Mouse (Mus musculus): ENCODE measurements around the gene Prr29.
"Not testable (repeated sequence)": the region's sequence is repeated elsewhere in the genome, so short reads cannot be mapped to it uniquely, and the experiment has no call there.

The Prr29 gene

DNA sequence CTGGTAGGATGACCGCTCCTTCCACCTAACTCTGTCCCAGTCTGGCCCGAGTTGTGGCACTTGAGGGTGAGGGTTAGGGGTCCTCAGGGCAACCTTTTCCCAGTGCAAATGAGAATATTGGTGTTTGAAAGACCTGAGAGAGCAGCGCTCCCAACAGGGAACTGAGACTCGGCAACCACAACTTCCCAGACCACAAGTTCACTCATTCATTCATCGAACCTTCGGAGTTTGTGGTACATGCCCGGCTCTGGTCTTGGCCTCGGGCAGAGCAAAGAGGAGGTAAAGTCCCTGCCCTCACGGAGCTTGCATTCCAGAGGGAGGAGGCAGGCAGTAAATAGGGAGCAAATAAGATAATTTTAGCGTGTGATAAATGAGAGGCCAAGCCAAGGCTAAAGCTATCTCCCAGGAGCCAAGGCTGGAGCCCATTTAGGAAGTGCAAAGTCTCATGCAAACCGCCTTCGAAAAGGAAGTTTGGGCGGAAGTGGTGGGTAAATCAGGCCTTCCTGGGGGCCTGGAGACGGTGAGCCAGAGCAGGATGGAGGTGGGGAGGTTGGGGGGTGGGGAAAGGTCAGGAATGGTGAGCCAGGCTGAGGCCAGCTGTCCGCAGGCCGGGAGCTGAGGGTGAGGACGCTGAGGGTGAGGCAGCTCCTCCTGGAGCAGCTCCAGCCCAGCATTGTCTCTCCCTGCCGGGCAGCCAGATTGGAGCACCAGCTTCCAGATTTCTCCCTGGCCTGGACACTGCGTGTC, 9.7 kb upstream of the Prr29 start:
- DNase-seq: no peak

DNA sequence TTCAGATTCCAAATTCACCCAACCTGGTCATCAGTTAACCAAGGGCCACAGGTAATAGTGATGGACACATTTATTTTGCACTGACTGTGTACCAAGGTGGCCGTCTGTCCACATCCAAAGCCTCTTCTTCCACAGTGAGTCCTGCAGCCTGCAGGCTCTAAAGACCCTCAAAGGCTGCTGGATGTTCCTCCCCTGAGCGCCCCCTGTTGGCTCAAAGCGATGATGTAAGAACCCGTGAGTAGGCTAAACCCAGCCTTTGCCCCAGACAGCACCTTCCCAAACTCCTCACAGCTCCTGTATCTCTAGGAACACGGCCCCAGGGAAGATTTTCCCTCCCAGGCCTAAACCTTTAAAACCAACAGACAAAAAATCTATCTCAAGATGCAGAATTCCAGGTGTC, 5.9 kb upstream of the Prr29 start:
- DNase-seq: no peak

DNA sequence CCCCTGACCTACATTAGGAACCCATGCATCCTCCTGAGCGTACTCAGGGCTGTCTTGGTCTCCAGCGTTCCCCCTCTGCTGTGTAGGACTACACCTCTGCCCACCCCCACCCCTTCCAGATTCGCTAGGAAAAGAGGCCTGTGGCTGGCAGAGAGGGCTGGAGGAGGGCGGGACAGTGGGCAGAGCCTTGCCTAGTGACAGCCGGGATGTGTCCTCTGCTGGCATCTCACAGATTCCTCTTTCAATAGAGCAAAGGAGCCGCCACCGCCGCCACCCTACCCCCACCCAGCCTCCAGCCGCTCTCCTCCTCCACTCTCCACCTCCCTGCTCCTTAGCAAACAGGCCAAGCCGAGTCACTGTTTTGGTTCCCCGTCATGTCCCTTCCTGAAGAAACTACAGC, 560 bp upstream of the Prr29 start:
- DNase-seq: no peak

DNA sequence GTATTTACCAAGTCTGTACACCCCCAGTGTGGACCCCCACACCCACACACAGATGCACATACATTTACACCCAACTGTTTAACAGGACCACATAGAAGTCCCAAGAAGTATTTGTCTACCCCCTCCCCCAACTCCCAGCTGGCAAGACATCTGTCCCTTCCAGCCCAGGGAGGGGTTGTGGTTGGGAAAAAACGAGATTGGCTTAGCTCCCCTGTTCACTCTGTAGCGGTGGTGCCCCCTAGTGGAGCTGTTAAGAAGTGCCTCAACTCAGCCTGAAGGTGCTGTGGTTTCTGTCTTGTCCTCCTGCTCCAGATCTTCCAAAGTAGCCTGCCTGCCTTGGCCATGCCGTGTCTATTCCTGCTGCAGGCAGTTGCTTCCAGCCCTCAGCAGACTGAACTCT, 1.0 kb downstream of the Prr29 start:
- peak; percentile 75 for DNase-seq

DNA sequence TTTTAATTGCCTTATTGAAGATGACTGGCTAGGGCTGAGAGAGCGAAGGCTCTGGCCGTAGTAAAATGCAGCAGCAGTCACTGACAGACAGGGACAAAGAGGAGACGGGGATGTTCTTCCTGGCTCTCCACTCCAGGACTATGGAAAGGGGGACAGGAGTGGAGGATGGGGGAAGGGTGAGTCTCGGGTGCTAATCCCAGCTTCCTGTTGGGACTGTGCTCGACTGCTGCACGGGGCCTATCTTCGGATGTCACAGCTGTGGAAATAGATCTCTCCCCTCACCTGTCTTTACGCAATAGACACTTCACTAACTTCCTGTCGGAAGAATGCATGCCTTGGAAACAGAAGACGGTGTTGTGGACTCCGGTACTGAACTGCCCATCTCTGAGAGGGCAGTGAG, 8.7 kb downstream of the Prr29 start:
- DNase-seq: no peak

DNA sequence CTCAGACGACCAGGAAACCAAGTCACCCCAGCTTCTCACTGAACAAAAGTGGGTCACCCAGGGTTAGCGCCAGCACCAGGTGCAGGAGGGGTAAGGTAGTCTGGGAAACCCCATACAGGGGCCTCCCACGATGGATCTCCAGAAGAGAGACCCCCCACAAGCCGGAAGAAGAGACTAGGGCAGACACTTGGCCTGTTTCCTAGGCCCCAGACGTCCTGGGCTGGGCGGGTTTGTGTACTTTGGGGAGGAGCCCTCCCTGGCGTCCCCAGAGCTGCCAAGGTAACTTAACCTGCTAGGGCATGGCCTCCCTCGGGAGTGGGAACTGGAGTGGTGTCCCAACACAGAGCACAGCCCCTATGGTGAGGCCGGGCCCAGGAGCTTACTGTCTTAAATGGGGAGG, 9.3 kb downstream of the Prr29 start:
- DNase-seq: no peak

DNA sequence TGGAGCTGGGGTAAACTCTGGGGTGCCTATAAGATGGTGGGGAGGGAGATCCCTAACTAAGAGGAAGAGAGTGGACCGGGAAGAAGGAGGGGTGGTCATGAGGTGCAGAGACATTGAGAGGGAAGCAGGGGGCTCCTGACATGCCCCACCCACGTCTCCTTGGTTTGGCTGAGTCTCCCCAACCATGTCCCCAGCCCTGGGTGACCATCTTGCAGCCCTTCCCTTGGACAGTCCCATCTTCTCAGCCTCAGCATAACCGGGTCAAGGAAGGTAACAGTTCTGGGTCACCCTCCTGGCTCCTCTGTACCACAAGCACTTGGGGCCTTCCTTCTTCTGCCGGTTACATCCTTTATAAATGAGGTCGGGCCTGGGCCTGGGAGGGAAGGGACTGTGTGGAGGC, 9.7 kb downstream of the Prr29 start:
- no peak for DNase-seq

DNA sequence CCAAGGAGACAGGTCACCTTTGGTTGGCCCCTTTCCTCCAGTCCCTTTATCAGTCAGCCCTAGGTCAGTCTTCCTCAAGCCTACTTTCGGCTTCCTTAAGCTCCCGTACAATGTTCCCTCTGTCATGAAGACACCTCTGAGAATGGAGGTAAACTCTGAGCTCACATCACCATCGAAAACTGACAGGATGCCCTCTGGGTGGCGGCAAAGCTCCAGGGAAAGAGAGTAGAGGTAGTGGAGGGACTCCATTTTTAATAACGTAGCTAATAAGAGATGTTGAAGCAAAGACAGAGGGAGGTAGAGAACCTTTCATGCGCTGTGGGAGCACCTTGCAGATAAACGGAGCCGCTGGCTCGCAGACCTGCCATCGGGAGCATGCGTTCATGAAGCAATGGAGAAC, 15.7 kb downstream of the Prr29 start:
- no peak for DNase-seq

DNA sequence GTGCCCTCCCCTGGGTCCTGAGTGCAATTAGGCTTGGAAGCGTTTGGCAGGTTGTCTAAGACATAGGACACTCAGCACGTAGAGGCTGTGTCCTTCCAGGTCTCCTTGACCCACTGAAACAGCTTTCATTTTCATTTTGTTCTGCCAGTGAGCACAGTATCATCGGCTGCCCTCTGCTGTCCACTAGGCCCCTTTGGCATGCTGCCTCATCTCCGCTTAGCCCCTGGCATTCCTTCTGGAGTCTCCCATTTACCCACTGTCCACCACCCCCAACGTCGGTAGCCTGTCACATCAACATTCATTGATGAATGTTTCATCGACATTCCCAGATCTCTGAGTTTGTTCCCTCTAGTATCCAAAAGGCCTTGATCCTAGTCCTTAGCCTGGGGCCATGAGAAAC, 16.6 kb downstream of the Prr29 start:
- no peak for DNase-seq

DNA sequence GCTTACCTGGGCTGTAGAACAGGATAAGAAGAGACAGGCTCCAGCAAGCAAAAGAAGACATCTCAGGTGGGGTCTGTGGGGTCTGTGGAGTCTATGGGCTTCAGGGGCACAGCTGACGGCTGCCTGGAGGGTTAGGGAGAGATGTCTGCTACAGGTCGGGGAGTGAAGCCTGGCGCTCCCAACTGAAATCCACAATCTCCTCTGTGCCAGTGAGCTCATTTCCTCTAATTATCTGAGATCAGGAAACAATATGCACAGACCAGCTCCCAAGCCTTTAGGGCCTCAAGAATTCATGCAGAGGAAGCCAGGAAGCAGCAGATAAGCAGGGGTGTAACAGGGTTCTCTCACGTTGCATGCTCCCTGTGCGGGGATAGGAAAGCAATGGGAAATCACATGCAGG, 17.2 kb downstream of the Prr29 start:
- peak; percentile 15 for DNase-seq

DNA sequence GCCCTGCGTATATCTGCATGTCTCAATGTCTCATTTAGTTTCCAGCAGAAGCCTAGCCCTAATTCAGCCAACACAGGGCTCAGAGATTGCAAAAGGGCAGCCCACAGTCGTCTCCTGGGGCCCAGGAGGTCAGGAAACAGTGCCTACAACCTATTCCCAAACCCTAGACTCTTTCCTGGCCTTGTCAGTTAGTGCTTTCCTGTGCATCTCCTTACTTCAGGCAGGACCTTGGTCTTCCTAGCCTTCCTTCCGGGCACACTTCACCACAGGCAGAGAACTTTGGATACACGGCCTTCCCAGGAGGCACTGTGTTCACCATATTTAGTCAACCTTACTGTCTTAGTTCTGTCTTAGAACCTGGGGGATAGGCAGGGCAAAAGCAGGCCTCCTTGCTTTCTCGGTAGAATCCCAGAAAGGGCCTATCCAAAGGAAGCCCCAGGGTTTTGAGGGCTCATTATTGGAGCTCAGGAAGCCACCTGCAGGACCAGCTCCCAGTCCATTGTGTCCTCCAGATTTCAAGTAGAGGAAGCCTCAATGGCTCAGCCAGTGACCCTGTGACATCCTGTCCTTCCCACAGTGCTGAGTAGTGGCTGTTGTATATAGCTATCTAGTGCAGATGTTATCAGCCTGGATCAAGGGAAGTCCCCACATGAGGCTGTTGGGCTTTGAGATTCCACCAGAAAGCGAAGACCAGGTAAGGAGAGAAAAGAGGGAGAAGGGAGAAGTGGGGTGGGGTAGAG, 17.9 kb downstream of the Prr29 start:
- DNase-seq: peak; percentile 9

DNA sequence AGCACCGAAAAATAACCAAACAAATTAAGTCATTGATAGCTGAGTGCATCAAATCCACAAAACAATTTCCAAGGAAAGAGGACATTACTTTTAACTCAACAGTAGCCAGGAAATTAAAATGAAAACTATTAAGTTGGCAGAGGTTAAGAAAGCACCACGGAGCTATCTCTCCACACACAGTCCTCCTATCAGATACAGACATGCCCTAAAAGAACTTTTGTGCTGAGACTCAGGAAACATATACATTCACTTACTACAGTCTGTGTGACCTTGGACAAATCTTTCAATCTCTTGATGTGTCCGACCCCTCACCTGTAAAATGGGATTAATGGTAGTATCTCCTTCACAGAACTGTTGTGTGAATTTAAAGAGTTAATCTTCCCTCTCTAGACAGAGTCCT, 21.1 kb downstream of the Prr29 start:
- no peak for DNase-seq

DNA sequence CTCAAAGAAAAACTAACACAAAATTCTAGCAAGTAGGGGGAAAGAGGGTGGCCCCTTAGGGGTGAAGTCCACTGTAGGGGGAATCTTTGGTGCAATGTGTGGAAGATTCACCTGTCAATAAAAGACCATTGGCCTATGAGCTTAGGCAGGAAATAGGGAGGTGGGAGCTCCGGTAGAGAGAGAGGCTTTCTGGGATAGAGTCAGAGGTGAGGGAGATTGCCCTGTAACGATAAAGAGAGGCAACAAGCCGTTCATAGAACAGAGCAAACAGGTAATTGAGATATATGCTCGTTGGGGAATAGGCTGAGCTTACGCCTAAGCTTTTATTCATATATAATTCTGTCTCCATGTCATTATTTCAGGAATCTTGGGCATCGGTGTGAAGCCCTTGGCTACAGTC, 21.7 kb downstream of the Prr29 start:
- no peak for DNase-seq

DNA sequence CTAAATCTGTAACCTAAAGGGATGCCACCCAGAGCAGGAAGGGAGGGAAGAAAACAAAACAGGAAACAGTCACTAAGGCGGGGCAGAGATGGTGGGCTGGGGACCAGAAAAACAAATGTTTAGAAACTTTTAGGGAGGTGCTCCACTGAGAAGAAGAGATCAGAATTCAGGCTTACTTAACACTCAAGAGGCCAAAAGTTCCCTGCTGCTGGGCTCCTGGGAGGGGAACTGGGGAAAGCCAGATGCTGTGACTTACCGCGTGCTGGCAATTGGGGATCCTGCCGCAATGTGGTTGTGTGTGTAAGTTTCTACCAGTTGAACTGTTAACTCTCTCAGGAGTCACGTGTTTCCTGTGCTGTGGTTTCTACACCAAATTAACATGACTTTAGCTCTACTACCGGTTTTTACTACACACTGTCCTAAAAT, 22.5 kb downstream of the Prr29 start, which contains the start of gene Icam2:
Icam2 (minus strand) TSS at position 285 of the 426 bp plus-strand sequence.
- no peak for DNase-seq

DNA sequence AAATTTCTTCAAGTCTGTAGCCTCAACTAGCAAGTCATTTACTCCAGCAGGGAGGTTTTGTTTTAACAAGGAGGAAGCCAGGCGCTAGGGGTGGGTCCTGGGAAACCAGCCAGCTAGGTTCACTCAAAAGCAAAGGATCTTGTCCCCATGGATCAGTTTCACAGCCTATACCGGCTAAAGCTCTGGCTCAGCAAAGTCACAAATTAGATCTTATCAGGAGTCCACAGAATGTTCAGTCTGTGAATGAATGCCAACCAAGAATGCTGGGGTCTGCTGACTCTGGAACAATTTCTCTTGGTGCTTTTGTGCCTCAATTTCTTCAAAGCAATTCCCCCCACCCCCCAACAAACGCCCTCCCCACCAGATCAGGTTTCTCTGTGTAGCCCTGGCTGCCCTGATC, 24.3 kb downstream of the Prr29 start:
- peak; percentile 13 for DNase-seq

DNA sequence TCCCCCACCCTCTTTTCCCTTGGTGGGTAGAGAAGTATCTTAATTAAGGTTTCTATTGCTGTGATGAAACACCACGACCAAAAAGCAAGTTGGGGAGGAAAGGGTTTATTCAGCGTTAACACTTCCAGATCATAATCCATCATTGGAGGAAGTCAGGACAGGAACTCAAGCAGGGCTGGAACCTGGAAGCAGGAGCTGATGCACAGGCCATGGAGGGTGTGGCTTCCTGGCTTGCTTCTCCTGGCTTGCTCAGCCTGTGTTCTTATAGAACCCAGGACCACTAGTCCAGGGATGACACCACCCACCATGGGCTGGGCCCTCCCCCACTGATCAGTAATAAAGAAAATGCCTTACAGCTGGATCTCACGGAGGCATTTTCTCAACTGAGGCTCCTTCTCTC, 25.5 kb downstream of the Prr29 start:
- DNase-seq: no peak

DNA sequence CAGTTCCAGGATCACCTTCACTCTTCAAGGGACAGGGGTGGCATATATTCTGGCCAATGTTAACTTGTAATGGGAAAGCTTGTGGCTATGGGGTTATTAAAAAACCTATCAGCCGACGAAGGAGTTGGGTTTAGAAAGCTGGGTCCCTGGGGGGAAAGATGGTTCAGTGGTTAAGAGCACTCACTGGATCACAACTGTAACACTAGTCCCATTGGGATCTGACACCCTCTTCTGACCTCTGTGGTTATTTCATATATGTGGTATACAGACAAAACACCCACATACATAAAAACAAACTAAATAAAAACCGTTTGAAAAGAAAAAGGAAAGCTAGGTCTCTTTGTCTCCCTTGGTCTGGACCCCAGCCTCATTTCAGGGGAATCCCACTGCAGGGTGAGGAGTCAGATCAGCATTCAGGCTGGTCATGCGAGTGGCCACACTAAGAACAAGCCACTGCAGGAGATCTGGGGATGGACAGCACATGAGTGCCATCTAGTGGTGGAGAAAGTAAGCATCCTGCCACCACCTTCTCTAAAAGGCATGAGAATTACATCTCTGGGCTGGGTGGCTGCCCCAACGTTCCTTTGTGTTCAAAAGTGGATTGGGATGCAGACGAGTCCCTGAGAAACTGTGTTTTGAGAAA, 26.4 kb downstream of the Prr29 start:
- DNase-seq: peak; percentile 69

DNA sequence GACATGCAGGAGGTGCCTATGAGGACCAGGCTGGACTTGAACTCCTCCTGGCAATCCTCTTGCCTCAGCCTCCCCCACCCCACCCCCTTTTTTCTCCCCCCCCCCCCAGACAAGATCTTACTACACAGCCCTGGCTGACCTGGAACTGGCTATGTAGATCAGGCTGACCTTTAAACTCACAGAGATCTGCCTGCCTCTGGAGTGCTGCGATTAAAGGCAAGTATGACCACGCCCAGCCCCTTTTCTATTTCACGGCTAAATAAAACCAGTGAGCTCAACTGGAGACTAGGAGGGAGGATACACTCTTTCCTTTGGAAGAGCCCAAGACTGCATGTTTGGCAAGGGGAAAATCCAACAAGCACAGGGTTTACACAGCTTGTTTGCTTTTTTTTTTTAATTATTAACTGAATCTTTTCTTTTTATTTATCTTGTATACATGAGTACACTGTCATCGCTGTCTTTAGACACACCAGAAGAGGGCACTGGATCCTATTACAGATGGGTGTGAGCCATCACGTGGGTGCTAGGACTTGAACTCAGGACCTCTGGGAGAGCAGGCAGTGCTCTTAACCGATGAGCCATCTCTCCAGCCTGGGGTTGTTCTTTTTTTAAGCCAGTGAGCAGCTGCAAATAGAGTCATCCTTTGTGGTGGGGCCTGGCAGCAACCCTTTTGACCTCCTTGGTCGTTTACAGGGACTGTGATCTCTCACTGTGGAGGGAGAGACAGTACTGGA, 27.5 kb downstream of the Prr29 start:
- no peak for DNase-seq

DNA sequence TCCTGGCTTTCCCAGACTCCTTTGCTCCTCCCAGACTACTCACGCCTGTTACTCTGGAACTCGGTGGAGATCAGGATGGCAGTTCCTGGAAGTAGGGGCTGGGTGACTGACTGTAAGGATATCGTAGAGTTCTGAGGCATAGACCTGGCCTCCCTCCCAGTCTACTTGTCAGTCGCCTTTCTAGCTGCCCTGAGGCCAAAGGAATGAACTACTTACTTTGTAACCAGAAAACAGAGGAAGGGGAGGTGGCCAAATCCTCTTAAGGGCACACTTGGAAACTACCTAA, 28.0 kb downstream of the Prr29 start:
- no peak for DNase-seq

DNA sequence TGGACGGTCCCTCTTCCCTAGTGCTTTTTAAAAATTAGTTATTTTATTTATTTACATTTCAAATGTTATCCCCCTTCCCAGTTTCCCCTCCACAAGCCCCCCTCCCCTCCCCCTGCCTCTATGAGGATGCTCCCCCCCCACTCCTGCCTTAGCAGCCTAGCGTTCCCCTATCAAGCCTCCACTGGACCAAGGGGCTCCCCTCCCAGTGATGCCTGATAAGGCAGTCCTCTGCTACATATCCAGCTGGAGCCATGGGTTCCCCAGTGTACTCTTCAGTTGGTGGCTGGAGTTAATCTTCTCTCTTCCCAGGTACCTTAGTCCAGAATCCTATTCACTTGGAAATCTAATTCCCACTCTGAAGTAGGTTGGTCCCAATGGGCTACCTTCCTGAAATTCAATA, 28.8 kb downstream of the Prr29 start:
- DNase-seq: not testable (repeated sequence)

DNA sequence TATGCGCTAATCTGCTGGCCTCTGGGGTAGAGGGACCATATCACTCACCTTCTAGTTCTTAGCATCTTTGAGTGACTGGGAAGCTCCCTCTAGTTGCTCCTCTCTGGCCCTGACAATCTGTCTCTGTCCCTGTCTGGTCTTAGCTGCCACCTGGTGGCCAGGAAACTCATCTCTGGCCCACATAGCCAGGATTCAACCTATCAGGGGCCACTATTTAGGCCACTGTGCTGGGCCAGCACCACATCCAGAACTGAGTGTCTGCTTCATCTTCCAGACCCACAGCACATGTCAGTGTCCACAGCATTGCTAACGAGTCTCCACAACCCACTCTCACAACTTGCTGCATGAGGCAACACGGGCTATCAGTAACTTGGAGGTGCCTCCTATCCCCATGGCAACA, 32.4 kb downstream of the Prr29 start:
- DNase-seq: no peak

DNA sequence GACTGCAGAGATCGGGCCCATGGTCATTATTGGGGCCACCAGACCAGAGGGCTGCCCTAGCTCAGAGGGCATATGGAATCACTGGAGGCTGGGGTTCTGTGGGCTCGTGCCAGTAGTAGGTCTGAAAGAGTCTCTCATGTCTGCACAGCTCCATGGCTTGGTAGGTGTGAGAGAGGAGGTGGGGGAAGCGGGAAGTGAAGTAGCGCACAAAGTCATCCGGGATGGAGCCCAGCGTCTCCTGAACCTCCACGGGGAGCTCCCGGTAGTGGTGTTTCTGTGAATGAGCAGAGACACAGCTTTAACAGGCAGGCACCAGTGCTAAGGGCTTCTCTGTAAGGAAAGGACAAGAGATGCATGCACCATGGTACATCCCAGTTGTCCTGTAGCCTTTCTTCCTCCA, 33.2 kb downstream of the Prr29 start:
- no peak for DNase-seq

DNA sequence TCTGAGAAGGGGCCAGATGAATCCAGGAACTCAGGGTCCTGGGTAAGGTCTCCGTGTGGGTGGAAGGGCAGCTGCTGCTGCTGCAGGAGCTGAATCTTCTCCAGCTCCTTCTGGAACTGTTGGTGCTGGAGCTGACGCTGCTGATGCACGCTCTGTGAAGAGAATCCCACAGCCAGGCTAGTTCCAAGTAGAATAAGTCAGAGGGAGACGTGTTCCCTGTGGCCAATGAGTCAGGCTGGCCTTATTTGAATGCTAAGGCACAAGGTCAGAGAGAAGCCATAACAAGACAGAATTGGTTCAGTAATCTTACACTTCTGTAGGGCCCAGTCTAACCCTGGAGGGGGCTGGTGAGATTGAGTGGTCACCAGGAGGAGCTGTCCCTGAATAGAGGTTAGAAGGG, 44.7 kb downstream of the Prr29 start:
- DNase-seq: no peak

DNA sequence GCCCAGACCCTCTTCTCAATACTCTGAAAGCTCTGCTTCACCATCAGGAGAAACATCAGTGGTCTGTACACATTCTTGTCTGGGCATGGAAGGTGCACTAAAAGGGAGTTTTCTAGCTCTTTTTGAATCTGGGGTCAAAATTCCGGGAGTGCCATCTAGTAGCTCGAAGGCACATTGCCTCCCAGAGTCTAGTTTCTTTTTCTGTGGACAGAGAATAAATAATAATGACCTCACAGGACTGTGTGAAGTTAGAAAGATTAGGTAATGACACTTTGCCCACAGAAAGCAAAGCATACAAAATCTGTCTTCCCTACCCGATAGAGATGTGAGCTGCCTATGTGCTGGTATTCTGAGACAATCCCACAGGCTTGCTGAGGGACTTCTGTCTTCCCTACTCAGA, 45.2 kb downstream of the Prr29 start:
- no peak for DNase-seq
